Mouse (Mus musculus) layer of hippocampus, postnatal 25 days (tissue): ENCODE measurements around the gene Clec4g. TPM values are rescaled to one million over a fixed set of nuclear protein-coding genes. Genes with fewer than 3 reads are reported as not detected.

Experiments used
- DNase-seq, 2 experiments: peaks; one replicate each; pipeline ENCODE4 v3.0.0; 2022; ENCODE audit warnings: mixed read lengths in 2 of 2, low spot score in 1 of 2; ENCODE audit errors: extremely low spot score in 1 of 2
- total RNA-seq, 2 experiments: library from RNA; stranded (reverse); gene quantifications; 2 replicates each; pipeline ENCODE4 v1.2.3; 2021

Gene Clec4g
- total RNA-seq, 2 experiments from 2014 or later, result not detected

DNA sequence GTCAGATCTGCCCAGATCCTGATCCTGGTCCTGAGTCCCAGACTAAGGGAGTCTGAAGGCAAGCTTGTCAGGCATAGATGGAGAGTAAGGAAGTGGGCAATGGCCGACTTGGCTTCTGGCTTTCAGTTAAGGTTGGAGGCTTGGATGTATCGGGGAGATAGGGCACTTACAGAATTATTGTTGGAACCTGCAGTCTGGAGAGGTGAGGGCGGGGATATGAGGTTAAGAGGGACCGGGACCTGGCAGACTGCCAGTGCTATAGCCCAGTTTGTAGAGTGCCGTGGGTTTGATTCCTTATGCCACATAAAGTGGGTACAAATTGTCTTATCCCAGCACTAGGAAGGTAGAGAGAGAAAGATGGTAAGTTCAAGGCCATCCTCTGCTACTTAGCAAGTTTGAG is 40.8 kb downstream of the Clec4g start:
- DNase-seq, result no peak

DNA sequence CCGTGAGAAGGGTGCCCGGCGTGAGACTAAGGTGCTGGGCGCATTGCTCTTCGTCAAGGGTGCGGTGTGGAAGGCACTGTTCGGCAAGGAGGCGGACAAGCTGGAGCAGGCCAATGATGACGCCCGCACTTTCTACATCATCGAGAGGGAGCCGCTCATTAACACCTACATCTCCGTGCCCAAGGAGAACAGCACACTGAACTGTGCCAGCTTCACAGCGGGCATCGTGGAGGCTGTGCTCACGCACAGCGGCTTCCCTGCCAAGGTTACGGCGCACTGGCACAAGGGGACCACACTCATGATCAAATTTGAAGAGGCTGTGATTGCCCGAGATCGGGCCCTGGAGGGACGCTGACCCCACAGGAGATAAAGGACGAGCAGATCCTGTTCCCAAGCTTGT is 41.2 kb downstream of the Clec4g start:
- no peak for DNase-seq

DNA sequence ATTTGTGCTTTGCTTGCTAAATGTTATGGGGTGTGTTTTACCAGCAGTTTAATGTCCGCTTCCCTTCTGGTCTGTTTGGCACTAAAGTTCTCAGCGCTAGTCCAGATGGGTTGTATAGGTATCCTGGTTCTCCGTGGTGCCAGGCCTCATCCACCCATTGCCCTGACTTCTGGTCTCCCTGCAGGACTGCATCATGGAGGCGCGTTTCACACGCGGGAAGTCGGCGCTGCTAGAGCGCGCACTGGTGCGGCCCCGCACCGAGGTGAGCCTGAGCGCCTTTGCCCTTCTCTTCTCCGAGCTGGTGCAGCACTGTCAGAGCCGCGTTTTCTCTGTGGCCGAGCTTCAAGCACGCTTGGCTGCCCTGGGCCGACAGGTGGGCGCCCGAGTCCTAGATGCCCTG is 41.6 kb downstream of the Clec4g start:
- no peak for DNase-seq

DNA sequence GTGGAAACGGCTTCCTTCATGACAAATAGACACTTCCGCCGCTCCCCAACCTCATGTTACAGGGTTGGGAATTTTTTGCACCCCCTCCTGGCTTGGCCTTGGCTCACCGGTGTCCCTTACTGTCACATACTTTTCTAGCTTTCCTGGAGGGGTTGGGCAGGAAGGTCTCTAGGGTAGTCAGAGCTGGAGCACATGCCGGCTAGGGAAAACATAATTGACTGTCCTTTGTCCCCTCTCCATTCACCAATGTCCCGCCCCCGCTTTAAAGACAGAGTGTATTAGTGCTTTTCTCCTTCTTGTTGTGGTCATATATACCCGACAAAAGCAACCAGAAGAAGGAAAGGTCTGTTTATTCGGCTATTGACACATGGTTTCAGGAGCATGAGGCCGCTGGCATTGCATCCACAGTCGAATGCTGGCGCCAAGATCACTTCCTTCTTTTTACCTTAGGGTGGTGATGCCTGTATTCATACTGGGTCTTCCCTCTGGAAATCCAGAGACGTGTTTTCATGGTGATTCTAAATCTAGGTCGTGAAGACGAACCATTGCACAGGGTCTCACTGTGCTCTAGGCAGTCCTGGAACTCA is 43.4 kb downstream of the Clec4g start:
- DNase-seq, result no peak

DNA sequence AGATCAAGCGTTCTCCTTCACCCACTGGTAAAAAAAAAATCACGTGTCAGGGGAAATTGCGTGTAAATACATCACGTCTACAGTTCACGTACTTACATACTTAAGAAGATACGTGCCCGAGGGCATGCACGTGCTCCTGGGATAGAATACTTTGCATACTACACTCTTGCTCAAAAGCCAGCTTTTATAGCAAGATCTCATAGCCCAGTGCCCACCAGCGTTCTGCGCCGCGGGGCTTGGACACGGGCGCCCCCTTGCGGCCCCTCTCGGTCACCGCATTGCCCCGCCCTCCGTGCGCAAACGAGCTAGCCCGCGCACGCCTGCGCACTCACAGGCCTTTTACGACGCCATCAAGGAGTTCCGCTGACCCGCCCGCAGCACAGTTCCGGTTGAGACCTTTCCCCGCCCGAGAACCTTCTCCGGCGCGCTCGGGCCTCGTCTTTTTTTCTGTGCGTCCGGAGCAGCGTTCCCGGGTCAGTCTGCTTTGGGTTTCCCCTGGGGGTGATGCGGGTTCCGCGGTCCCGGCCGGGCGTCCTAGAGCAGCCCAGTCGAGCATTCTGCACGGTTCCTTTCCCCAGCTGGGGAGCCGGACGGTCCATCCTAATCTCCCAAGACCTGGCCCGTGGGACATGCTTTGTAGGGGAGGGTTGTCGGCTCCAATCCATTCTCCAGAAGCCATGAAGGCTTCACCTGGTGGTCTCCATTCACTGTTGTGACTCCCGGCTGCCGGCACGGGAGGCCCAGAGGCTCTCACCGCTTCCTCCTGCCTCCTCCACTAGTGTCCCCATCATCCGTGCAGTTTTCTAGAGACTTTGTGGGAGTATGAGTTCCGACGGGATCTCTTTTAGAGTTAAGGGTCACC is 44.1 kb downstream of the Clec4g start, which contains the start of gene Trappc5:
Trappc5 (plus strand) TSS at position 169 of the 862 bp plus-strand sequence.
- peak; percentile 94 to 97 for DNase-seq

DNA sequence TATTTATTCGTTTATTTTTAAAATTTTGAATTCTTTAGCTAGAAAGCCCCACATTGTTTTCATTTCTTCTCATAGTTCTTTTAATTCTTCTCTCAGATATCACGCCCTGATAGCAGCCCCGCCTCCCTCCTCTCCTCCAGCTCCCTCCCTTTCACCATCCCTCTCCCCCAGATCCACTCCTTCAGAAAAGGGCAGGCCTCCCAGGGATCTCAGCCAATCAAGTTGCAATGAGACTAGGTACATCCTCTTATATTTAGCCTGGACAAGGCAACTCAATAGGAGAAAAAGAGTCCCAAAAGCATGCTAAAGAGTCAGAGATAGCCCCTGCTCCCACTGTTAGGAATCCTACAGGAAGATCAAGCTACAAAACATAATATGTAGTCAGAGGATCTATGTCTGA is 45.8 kb downstream of the Clec4g start:
- no peak for DNase-seq

DNA sequence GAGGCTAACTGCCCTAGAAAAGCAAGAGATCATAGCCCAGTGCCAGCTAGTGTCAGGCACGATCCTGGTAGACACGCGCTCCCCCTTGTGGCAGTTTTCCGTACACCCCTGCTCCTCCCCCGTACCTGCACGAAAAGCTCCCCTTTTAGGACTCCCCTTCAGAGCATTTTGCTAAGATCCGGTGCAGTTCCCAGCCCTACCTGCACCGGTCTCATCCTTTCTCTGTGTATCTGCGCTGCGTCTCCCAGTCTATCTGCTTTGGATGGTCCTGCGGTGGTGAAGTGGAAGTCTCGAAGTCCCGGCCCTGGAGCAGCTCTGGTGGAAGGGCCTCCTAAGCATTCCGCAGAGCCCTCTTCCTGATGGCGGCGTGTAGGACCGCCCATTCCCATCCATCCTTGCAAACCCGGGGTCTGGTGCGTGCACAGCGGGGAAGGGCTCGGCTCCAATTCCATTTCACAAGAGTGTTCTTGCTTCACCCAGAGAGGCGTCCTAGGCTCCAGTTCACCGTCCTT is 48.4 kb downstream of the Clec4g start, which contains the start of gene Fcor:
Fcor (minus strand) TSS at position 383 of the 512 bp plus-strand sequence.
- peak; percentile 90 to 96 for DNase-seq

DNA sequence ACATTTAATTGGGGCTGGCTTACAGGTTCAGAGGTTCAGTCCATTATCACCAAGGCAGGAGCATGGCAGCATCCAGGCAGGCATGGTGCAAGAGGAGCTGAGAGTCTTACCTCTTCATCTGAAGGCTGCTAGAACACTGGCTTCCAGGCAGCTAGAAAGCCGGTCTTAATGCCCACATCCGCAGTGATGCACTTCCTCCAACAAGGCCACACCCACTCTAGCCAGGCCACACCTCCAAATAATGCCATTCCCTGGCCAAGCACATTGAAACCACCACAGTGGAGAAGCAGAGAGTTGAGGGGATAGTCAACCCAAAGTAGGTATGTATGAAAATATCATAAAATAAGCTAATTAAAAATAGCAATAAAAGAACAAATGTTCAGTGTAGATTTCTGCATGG is 50.1 kb downstream of the Clec4g start:
- no peak for DNase-seq

DNA sequence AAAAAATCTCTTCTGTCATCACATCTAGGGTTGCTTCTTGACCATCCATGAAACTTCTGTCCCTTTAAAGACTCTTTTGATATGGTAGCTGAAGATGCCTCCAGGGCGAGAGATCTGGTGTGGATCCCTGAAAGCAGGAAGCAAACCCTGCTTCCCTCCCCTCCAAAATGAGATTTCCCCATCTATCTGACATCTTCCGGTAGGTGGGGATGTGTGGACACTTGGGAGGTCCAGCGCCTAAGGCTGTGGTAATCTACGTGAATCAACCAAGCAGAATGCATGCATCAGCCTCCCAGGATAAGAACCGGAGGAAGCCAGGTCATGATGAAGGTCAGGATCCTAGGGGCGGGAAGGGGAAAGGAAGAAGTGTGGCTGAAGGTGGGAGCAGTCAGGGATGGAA is 54.9 kb downstream of the Clec4g start, which contains the start of gene Mcemp1:
Mcemp1 (plus strand) TSS at position 248 of the 400 bp plus-strand sequence.
- no peak for DNase-seq

DNA sequence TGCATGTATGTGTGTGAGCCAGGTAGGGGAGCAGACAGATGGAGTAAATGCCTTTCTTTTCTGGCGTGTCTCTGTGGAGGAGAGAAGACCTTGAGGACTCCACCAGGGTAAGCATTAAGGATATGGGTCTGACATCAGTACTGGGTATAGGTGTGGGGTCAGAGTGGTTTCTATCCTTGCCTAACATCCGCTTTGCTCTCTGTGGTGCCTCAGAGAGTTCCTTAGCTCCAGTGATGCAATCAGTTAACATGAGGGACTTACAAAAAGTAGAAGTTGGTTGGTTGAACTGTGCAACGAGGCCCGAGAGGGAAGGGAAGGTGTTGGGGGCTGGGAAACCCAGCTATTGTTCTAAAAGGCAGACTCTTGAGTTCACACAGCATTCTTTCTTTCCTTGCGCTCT is 56.0 kb downstream of the Clec4g start:
- DNase-seq, result no peak

DNA sequence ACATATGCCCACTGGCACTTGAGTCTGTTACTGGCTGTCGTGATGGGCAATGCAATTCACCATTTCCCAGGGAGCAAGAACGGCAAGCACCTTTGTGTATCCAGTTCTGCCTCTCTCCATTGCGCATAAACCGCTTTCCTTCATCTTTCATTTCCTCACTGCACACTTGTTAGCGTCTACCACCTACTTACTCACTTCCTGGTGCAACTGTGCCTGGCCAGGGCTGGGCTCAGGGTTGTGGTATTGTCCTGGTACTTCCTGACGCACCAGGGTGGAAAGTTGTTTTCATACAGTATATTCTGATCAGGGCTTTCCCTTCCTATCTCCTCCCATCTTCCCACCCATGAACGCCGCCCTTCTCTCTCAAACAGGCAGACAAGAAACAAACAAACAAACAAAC is 59.6 kb downstream of the Clec4g start:
- no peak for DNase-seq

Other genes with a start within 250 kb of the Clec4g start
- gene Tex45, start 249.8 kb downstream of the Clec4g start, total RNA-seq, result under 1 TPM; 0.23 to 0.30 TPM
- gene Zfp358, start 227.5 kb downstream of the Clec4g start, total RNA-seq, result 10 to 100 TPM; 29.0 to 32.5 TPM
- 10 to 100 TPM; 72.7 to 85.3 TPM for gene Mcoln1, start 220.2 kb downstream of the Clec4g start, total RNA-seq
- 10 to 100 TPM; 59.1 to 77.1 TPM for gene Pnpla6, start 205.3 kb downstream of the Clec4g start, total RNA-seq
- gene C330021F23Rik, start 152.7 kb downstream of the Clec4g start, total RNA-seq, result not detected
- 10 to 100 TPM; 35.5 to 38.1 TPM for gene Camsap3, start 133.4 kb downstream of the Clec4g start, total RNA-seq
- gene Xab2, start 99.3 kb downstream of the Clec4g start, total RNA-seq, result 10 to 100 TPM; 37.8 to 41.5 TPM
- gene Pet100, start 99.1 kb downstream of the Clec4g start, total RNA-seq, result 10 to 100 TPM; 82.1 to 87.9 TPM
- under 1 TPM in 1 of 2 experiments, not detected in 1; 0.66 TPM for gene Pcp2, start 95.1 kb downstream of the Clec4g start, total RNA-seq
- gene Stxbp2, start 89.7 kb downstream of the Clec4g start, total RNA-seq, result 10 to 100 TPM; 31.2 to 42.2 TPM
- gene Retn, start 64.9 kb downstream of the Clec4g start, total RNA-seq, result under 1 TPM; 0.32 to 0.54 TPM
- gene Mcemp1, start 54.9 kb downstream of the Clec4g start, total RNA-seq, result not detected
- gene Fcor, start 48.3 kb downstream of the Clec4g start, total RNA-seq, result 10 to 100 TPM; 22.4 to 23.5 TPM
- 10 to 100 TPM; 26.5 to 32.9 TPM for gene Trappc5, start 44.4 kb downstream of the Clec4g start, total RNA-seq
- gene Fcer2a, start 26.5 kb downstream of the Clec4g start, total RNA-seq, result not detected
- gene Cd209a, start 28.3 kb upstream of the Clec4g start, total RNA-seq, result not detected
- not detected for gene Cd209e, start 133.7 kb upstream of the Clec4g start, total RNA-seq
- gene Cd209d, start 157.9 kb upstream of the Clec4g start, total RNA-seq, result not detected
- gene Cd209b, start 206.2 kb upstream of the Clec4g start, total RNA-seq, result under 1 TPM; 0.28 to 0.59 TPM
- gene Cd209c, start 234.1 kb upstream of the Clec4g start, total RNA-seq, result under 1 TPM in 1 of 2 experiments, not detected in 1; 0.40 TPM